Mouse (Mus musculus): Measurements from ENCODE around the gene Cd40.

The Cd40 gene

GRCm38 (mm10) chr2:165059961-165060360 lies 4.5 kb downstream of the Cd40 start:
- DNase-seq = no peak

- no peak for DNase-seq
Observed at GRCm38 (mm10) chr2:165061638-165062433, 6.4 kb downstream of the Cd40 start.

GRCm38 (mm10) chr2:165064489-165064888 lies 9.1 kb downstream of the Cd40 start:
- DNase-seq = peak; percentile 56

- no peak for DNase-seq
Observed at GRCm38 (mm10) chr2:165068806-165069205, 13.4 kb downstream of the Cd40 start.

- peak; percentile 67 for DNase-seq
Observed at GRCm38 (mm10) chr2:165070096-165070816, 14.8 kb downstream of the Cd40 start.

- DNase-seq = no peak
Observed at GRCm38 (mm10) chr2:165073381-165073781, 18.0 kb downstream of the Cd40 start.

GRCm38 (mm10) chr2:165074081-165074884 lies 18.9 kb downstream of the Cd40 start:
- no peak for DNase-seq

GRCm38 (mm10) chr2:165074937-165075336 lies 19.5 kb downstream of the Cd40 start:
- DNase-seq = peak; percentile 86

GRCm38 (mm10) chr2:165077055-165077454 lies 21.6 kb downstream of the Cd40 start:
- DNase-seq = no peak

- no peak for DNase-seq
Observed at GRCm38 (mm10) chr2:165078045-165078444, 22.6 kb downstream of the Cd40 start.

GRCm38 (mm10) chr2:165078605-165079004 lies 23.2 kb downstream of the Cd40 start:
- peak; percentile 39 for DNase-seq

- no peak for DNase-seq
Observed at GRCm38 (mm10) chr2:165080657-165081056, 25.2 kb downstream of the Cd40 start.

- no peak for DNase-seq
Observed at GRCm38 (mm10) chr2:165081257-165081656, 25.8 kb downstream of the Cd40 start.

- no peak for DNase-seq
Observed at GRCm38 (mm10) chr2:165086634-165087033, 31.2 kb downstream of the Cd40 start.

GRCm38 (mm10) chr2:165089470-165089869 lies 34.0 kb downstream of the Cd40 start:
- no peak for DNase-seq

- no peak for DNase-seq
Observed at GRCm38 (mm10) chr2:165090650-165091049, 35.2 kb downstream of the Cd40 start, which contains the start of gene 1700025C18Rik. TSS of gene 1700025C18Rik (minus strand) at chr2:165090750.

- no peak for DNase-seq
Observed at GRCm38 (mm10) chr2:165091433-165091965, 36.1 kb downstream of the Cd40 start.

GRCm38 (mm10) chr2:165092393-165092792 lies 37.0 kb downstream of the Cd40 start:
- DNase-seq = no peak

GRCm38 (mm10) chr2:165096367-165096766 lies 40.9 kb downstream of the Cd40 start:
- no peak for DNase-seq

- DNase-seq = no peak
Observed at GRCm38 (mm10) chr2:165098861-165099260, 43.4 kb downstream of the Cd40 start.

GRCm38 (mm10) chr2:165100749-165101148 lies 45.3 kb downstream of the Cd40 start:
- DNase-seq = no peak

- no peak for DNase-seq
Observed at GRCm38 (mm10) chr2:165102920-165103319, 47.5 kb downstream of the Cd40 start.

GRCm38 (mm10) chr2:165105513-165106079 lies 50.2 kb downstream of the Cd40 start:
- DNase-seq = no peak
